Mouse (Mus musculus) megakaryocyte, embryonic 14.5 days (primary cell): ENCODE data around the gene Hspa5. TPM values are rescaled to one million over a fixed set of nuclear protein-coding genes. Genes with fewer than 3 reads are reported as not detected.
A peak's percentile ranks its signal among the peaks of the same experiment; 100 is the strongest.
"Not testable (repeated sequence)": the region's sequence is repeated elsewhere in the genome, so short reads cannot be mapped to it uniquely, and the experiment has no call there.

Experiments
- H3K27me3 ChIP-seq: replicated peaks from 2 replicates; pipeline ENCODE3; 2012; ENCODE audit warnings: inconsistent platforms
- H3K36me3 ChIP-seq: replicated peaks from 2 replicates; pipeline ENCODE3; 2012; ENCODE audit warnings: low read length, inconsistent platforms, mixed read lengths
- H3K4me1 ChIP-seq: 2 replicates; pipeline ENCODE4 v1.6.1; 2012; ENCODE audit warnings: inconsistent platforms
- H3K4me3 ChIP-seq: replicated peaks from 2 replicates; pipeline ENCODE3; 2012; ENCODE audit warnings: moderate library complexity, mild to moderate bottlenecking, inconsistent platforms
- H3K9me3 ChIP-seq: 2 replicates; pipeline ENCODE4 v1.6.1; 2012; ENCODE audit warnings: inconsistent platforms
- FLI1 ChIP-seq: IDR thresholded peaks from 2 replicates; pipeline ENCODE4 v1.6.1; 2012; ENCODE audit warnings: low read length, inconsistent platforms, mixed read lengths
- GATA1 ChIP-seq: IDR thresholded peaks from 3 replicates; pipeline ENCODE4 v1.6.1; 2012; ENCODE audit warnings: mixed read lengths, low read length, inconsistent platforms, borderline replicate concordance
- polyA plus RNA-seq: library from polyadenylated mRNA; stranded (reverse); fragments of >175 nt; gene quantifications from 2 replicates; pipeline ENCODE4 v1.2.3, GENCODE M21; 2012; ENCODE audit warnings: low replicate concordance; ENCODE audit not compliant: insufficient read depth

The Hspa5 gene
- polyA plus RNA-seq, 1 experiment, result 148 TPM

- H3K9me3 ChIP-seq, result no peaks in the 10 kb centered on the region
- TF ChIP-seq FLI1 (no peak), GATA1 (no peak)
- H3K4me3 ChIP-seq, result peak overlapping the region; percentile 30
- peaks cover 58% of the 10 kb centered on the region for H3K36me3 ChIP-seq
- H3K27me3 ChIP-seq, result no peaks in the 10 kb centered on the region
- peaks cover 50% of the 10 kb centered on the region for H3K4me1 ChIP-seq
Measured at GRCm38 (mm10) chr2:34805364-34805950, 33.7 kb downstream of the Hspa5 start.

DNA sequence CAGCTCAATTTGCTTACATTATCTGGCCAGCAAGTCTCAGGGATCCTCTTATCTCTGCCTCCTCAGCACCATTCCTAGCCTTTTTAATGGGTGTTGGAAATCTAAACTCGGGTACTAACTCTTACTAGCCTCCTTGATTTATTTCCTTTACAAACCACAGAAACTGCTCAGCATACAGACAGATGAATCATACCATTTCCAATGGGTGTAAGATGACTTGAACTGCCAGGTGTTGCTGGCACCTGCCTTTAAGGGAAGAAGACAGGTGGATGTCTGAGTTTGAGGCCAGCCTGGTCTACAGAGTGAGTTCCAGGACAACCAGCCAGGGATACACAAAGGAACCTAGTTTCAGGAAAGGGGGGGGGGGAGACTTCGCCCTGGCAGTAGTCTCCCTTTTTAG is 36.3 kb downstream of the Hspa5 start:
- TF ChIP-seq FLI1, result no peak
- TF ChIP-seq GATA1, result no peak
- H3K4me3 ChIP-seq, result no peak overlapping the region
- H3K27me3 ChIP-seq, result no peaks in the 10 kb centered on the region
- peaks cover 84% of the 10 kb centered on the region for H3K36me3 ChIP-seq
- H3K9me3 ChIP-seq, result no peaks in the 10 kb centered on the region
- H3K4me1 ChIP-seq, result peaks cover 43% of the 10 kb centered on the region

GRCm38 (mm10) chr2:34809568-34809967 is 37.8 kb downstream of the Hspa5 start:
- TF ChIP-seq GATA1 (no peak), FLI1 (no peak)
- Histone ChIP-seq H3K36me3 (peaks cover 97% of the 10 kb centered on the region), H3K27me3 (no peaks in the 10 kb centered on the region), H3K4me3 (no peak overlapping the region), H3K9me3 (no peaks in the 10 kb centered on the region), H3K4me1 (peaks cover 31% of the 10 kb centered on the region)

DNA sequence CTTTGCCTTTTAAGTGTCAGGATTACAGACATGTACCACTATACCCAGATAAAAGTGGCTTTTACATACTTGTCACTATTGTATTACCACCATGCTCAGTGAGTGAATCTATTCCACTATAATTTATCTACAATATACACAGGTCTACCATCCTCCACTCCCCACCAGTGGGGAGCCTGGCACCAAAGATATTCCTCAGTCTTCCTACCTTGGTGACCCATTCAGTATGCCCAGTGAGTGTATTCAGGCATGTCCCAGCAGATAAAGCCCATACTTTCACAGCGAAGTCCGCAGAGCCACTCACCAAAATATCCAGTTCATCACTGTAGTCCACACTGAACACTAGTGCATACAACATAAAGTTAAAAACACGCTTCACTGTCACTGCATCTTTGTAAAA is 39.0 kb downstream of the Hspa5 start:
- Histone ChIP-seq H3K27me3 (no peaks in the 10 kb centered on the region), H3K9me3 (no peaks in the 10 kb centered on the region), H3K4me3 (no peak overlapping the region), H3K4me1 (peaks cover 19% of the 10 kb centered on the region), H3K36me3 (peaks cover 96% of the 10 kb centered on the region)
- TF ChIP-seq GATA1, result no peak
- no peak for TF ChIP-seq FLI1

GRCm38 (mm10) chr2:34812706-34813105 is 40.9 kb downstream of the Hspa5 start:
- no peaks in the 10 kb centered on the region for H3K9me3 ChIP-seq
- H3K4me1 ChIP-seq, result peaks cover 13% of the 10 kb centered on the region
- peaks cover 96% of the 10 kb centered on the region for H3K36me3 ChIP-seq
- H3K27me3 ChIP-seq, result no peaks in the 10 kb centered on the region
- H3K4me3 ChIP-seq, result no peak overlapping the region
- TF ChIP-seq FLI1 (no peak), GATA1 (no peak)

DNA sequence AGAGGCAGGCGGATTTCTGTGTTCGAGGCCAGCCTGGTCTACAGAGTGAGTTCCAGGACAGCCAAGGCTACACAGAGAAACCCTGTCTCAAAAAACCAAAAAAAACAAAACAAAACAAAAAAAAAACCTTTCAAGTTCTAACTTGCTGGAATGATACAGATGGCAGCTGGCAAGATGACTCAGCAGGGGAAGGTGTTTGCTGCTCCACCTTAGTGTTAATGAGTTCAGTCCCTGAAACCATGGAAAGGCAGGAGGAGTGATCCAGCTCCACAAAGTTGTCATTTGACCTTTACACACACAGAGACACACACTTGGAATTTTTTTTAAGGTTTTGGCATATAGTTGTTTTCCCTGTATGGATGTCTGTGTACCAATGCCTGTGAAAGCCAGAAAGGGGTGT is 44.1 kb downstream of the Hspa5 start:
- not testable (repeated sequence) for H3K4me3 ChIP-seq, H3K9me3 ChIP-seq, H3K4me1 ChIP-seq, H3K27me3 ChIP-seq
- H3K36me3 ChIP-seq, result peaks cover 90% of the 10 kb centered on the region

- no peaks in the 10 kb centered on the region for H3K9me3 ChIP-seq
- TF ChIP-seq FLI1 (no peak), GATA1 (no peak)
- H3K4me3 ChIP-seq, result no peak overlapping the region
- no peaks in the 10 kb centered on the region for H3K27me3 ChIP-seq
- peaks cover 84% of the 10 kb centered on the region for H3K36me3 ChIP-seq
- peaks cover 13% of the 10 kb centered on the region for H3K4me1 ChIP-seq
Measured at GRCm38 (mm10) chr2:34818492-34818891, 46.7 kb downstream of the Hspa5 start.

GRCm38 (mm10) chr2:34825827-34826459 is 54.2 kb downstream of the Hspa5 start, which contains the start of gene Fbxw2:
Gene Fbxw2, minus strand, starts transcription at chr2:34826311.
- Histone ChIP-seq H3K4me3 (peak within 1 kb of the TSS; percentile 93), H3K27me3 (no peaks in the 10 kb centered on the region), H3K36me3 (peaks cover 21% of the 10 kb centered on the region), H3K9me3 (peaks cover 18% of the 10 kb centered on the region), H3K4me1 (peaks cover 35% of the 10 kb centered on the region)
- TF ChIP-seq FLI1, result peak; percentile 71; the same call in 1 of the 2 replicates
- TF ChIP-seq GATA1, result no peak

- Histone ChIP-seq H3K36me3 (peaks cover 16% of the 10 kb centered on the region), H3K27me3 (no peaks in the 10 kb centered on the region), H3K4me1 (peaks cover 34% of the 10 kb centered on the region), H3K4me3 (peak overlapping the region; percentile 93), H3K9me3 (peaks cover 18% of the 10 kb centered on the region)
- TF ChIP-seq GATA1 (no peak), FLI1 (no peak)
Measured at GRCm38 (mm10) chr2:34826460-34827231, 54.9 kb downstream of the Hspa5 start.

Other genes starting within 250 kb of the Hspa5 start
- gene Gapvd1, start 16.7 kb upstream of the Hspa5 start, polyA plus RNA-seq, result 4.8 and 5.6 TPM in 2 replicates
- 4.8 and 9.0 TPM in 2 replicates for gene Rabepk, start 27.9 kb downstream of the Hspa5 start, polyA plus RNA-seq
- gene Fbxw2, start 54.3 kb downstream of the Hspa5 start, polyA plus RNA-seq, result 2.7 and 16.3 TPM in 2 replicates
- gene Gm34653, start 61.0 kb downstream of the Hspa5 start, polyA plus RNA-seq, result not detected in 2 replicates
- gene Cutal, start 102.4 kb downstream of the Hspa5 start, polyA plus RNA-seq, result not detected in 2 replicates
- 2.9 and 3.4 TPM in 2 replicates for gene Psmd5, start 103.0 kb downstream of the Hspa5 start, polyA plus RNA-seq
- 1.2 TPM in 1 of 2 replicates, not detected in the other for gene Phf19, start 142.1 kb downstream of the Hspa5 start, polyA plus RNA-seq
- 0.44 TPM in 1 of 2 replicates, not detected in the other for gene Traf1, start 189.8 kb downstream of the Hspa5 start, polyA plus RNA-seq